Mouse (Mus musculus) limb, embryonic 14.5 days (tissue): ENCODE results near the gene Gm20661. TPM values are rescaled to one million over a fixed set of nuclear protein-coding genes. Genes with fewer than 3 reads are reported as not detected.

Source experiments
- ATAC-seq: fragments of 200-750 bp; cut with Nextera tagmentation; 2 replicates; pipeline ENCODE4 v1.8.0; 2017; ENCODE audit warnings: low read depth, moderate number of reproducible peaks, moderate TSS enrichment; ENCODE audit not compliant: low FRiP score
- DNase-seq: peaks from one replicate; pipeline ENCODE4 v3.0.0-alpha.2; 2015; ENCODE audit warnings: low spot score
- H3K27ac ChIP-seq: fragments of 300-500 bp; sonication (generic); replicated peaks from 2 replicates; pipeline ENCODE4 v1.5.1; 2014; ENCODE audit warnings: low read depth, mild to moderate bottlenecking, low read length, moderate library complexity, mixed read lengths
- H3K27me3 ChIP-seq: fragments of 300-500 bp; sonication (generic); 2 replicates; pipeline ENCODE4 v1.6.1; 2014; ENCODE audit warnings: low read length, mixed read lengths; ENCODE audit not compliant: control insufficient read depth, insufficient read depth
- H3K36me3 ChIP-seq: fragments of 300-500 bp; sonication (generic); 2 replicates; pipeline ENCODE4 v1.6.1; 2014; ENCODE audit warnings: mild to moderate bottlenecking, low read length, moderate library complexity, mixed read lengths; ENCODE audit not compliant: control insufficient read depth, insufficient read depth
- H3K4me1 ChIP-seq: fragments of 300-500 bp; sonication (generic); 2 replicates; pipeline ENCODE4 v1.6.1; 2014; ENCODE audit warnings: antibody characterized with exemption, low read length, mixed read lengths; ENCODE audit not compliant: control insufficient read depth, insufficient read depth
- H3K4me2 ChIP-seq: fragments of 300-500 bp; sonication (generic); replicated peaks from 2 replicates; pipeline ENCODE4 v1.6.1; 2014; ENCODE audit warnings: low read depth, mild to moderate bottlenecking, low read length, moderate library complexity; ENCODE audit not compliant: severe bottlenecking
- H3K4me3 ChIP-seq: fragments of 300-500 bp; sonication (generic); replicated peaks from 2 replicates; pipeline ENCODE4 v1.5.1; 2014; ENCODE audit warnings: low read length
- H3K9ac ChIP-seq: fragments of 300-500 bp; sonication (generic); 2 replicates; pipeline ENCODE4 v1.6.1; 2014; ENCODE audit warnings: mild to moderate bottlenecking, low read depth, low read length, moderate library complexity; ENCODE audit not compliant: severe bottlenecking
- H3K9me3 ChIP-seq: fragments of 300-500 bp; sonication (generic); 2 replicates; pipeline ENCODE4 v1.6.1; 2016; ENCODE audit warnings: low read length; ENCODE audit not compliant: control insufficient read depth
- POLR2A ChIP-seq: fragments of 200-500 bp; IDR thresholded peaks from 2 replicates; pipeline ENCODE4 v1.8.0; 2012; ENCODE audit warnings: inconsistent platforms, mild to moderate bottlenecking, moderate library complexity, borderline replicate concordance; ENCODE audit not compliant: insufficient read depth, insufficient read length; ENCODE audit errors: extremely low read depth
- WGBS: fragments of 180-500 bp; shearing (Covaris S2); extraction: QIAGEN DNeasy Blood & Tissue Kit; methylation state at CpG from one replicate; pipeline ENCODE4 v1.1.7; 2014; 5-methylcytosine and 5-hydroxymethylcytosine counted together
- polyA plus RNA-seq, 2 experiments: library from polyadenylated mRNA; depleted of rRNA in 1 of 2; stranded (reverse) in 1 of 2; unstranded in 1 of 2; fragments of >200 nt; fragmentation: Nextera tagmentation in 1 of 2; extraction: Ambion mirVana in 1 of 2; gene quantifications; 2 replicates each; pipeline versions ENCODE4 v1.2.1 to v1.2.3; 2012 to 2014

The Gm20661 gene
- polyA plus RNA-seq, 2 experiments = 7.9 to 16.7 TPM

DNA sequence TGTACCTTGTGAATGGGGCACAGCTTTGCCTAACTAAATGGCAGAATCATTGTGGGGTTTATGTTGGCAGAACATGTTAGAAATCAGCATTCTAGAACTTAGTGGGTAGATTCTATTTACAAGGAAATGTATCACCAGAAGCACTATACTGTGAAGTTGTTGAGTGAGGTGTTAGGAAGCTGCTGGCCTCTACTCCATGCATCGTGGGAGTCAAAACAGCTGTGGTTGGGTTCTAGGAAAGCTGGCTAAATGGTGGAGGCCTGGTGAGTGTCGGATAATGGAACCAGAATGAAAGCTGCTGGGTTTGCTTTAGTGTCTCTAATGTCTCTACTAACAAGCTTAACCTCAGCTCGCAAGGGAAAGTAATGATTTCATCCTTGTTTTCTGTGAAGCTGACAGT, 34.3 kb downstream of the Gm20661 start:
- DNase-seq (no peak), ATAC-seq (no peak)
- Histone ChIP-seq H3K27ac (no peak overlapping the region), H3K36me3 (peaks cover 19% of the 10 kb centered on the region), H3K9me3 (no peaks in the 10 kb centered on the region), H3K4me2 (no peak overlapping the region), H3K27me3 (no peaks in the 10 kb centered on the region), H3K9ac (no peak overlapping the region), H3K4me3 (no peak overlapping the region), H3K4me1 (no peaks in the 10 kb centered on the region)
- no peak for TF ChIP-seq POLR2A
- 92% methylated on average over 3 of the region's 3 CpGs for WGBS

DNA sequence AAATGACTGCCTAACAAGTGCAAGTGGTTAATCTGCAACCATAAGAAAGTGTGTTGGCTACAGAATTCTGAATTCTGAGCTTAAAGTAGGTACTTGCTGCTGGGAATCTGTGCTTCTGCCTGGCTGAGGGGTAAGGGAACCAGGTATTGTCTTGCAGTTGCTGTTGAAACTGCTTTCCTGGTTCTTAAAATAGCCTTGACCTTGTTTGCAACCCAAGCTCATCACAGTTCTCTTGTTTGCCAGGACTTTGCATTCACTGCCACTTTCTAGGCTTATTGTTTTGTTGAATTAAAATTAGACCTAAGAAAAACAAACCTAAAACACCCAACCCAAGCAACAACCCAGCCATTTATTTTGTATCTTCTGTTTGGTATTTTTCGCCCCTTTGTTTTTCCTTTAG, 37.9 kb downstream of the Gm20661 start:
- 96% methylated on average over 1 of the region's 1 CpGs for WGBS
- TF ChIP-seq POLR2A = no peak
- no peak for DNase-seq

DNA sequence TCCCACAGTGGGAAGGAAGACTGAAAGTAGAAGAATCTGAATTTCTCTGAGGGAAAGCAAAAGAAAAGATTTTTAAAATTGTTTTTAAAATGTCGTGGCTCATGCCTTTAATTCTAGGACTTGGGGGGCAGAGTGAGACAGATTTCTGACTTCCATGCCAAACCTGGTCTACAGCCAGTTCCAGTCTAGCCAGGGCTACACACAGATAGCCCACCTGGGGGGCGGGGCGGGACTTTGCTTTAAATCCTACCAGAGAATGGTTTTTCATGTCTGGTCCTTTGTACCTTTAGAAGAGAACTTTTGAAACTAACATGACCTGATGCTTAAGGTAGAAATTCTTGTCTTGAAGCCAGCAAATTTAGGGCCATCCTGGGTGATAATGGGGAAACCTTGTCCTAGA, 40.4 kb downstream of the Gm20661 start:
- Histone ChIP-seq H3K4me2 (no peak overlapping the region), H3K9ac (no peak overlapping the region), H3K36me3 (peaks cover 41% of the 10 kb centered on the region), H3K9me3 (no peaks in the 10 kb centered on the region), H3K4me1 (no peaks in the 10 kb centered on the region), H3K27me3 (no peaks in the 10 kb centered on the region), H3K27ac (no peak overlapping the region), H3K4me3 (no peak overlapping the region)
- WGBS = 89% methylated on average over 3 of the region's 3 CpGs
- DNase-seq (no peak), ATAC-seq (no peak)
- no peak for TF ChIP-seq POLR2A

More for the DNA sequence above, 37.9 kb downstream of the Gm20661 start:
- no peaks in the 10 kb centered on the region for H3K4me1 ChIP-seq
- no peak overlapping the region for H3K27ac ChIP-seq
- no peak for ATAC-seq
- H3K36me3 ChIP-seq = peaks cover 21% of the 10 kb centered on the region
- H3K27me3 ChIP-seq = no peaks in the 10 kb centered on the region
- no peak overlapping the region for H3K9ac ChIP-seq
- no peak overlapping the region for H3K4me3 ChIP-seq
- H3K4me2 ChIP-seq = no peak overlapping the region
- no peaks in the 10 kb centered on the region for H3K9me3 ChIP-seq

DNA sequence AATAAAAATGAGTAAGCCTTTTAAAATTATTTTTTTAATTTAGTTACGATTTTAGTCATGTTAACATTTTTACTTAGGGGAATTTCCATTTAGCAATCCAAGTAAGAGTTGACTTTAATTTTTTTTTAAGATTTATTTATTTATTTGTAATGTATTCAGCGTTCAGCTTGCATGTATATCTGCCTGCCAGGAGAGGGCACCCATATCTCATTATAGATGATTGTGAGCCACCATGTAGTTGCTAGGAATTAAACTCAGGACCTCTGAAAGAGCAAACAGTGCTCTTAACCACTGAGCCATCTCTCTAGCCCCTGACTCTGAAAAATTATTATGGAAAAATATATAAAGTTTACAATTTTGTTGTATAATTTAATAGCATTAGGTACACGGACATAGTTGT, 43.7 kb downstream of the Gm20661 start:
- peaks cover 53% of the 10 kb centered on the region for H3K36me3 ChIP-seq
- H3K27me3 ChIP-seq = no peaks in the 10 kb centered on the region
- TF ChIP-seq POLR2A = no peak
- no peak for ATAC-seq
- WGBS = 83% methylated on average over 3 of the region's 3 CpGs
- H3K9me3 ChIP-seq = no peaks in the 10 kb centered on the region
- H3K4me2 ChIP-seq = no peak overlapping the region
- DNase-seq = no peak
- no peaks in the 10 kb centered on the region for H3K4me1 ChIP-seq
- H3K9ac ChIP-seq = no peak overlapping the region
- no peak overlapping the region for H3K27ac ChIP-seq
- H3K4me3 ChIP-seq = no peak overlapping the region

DNA sequence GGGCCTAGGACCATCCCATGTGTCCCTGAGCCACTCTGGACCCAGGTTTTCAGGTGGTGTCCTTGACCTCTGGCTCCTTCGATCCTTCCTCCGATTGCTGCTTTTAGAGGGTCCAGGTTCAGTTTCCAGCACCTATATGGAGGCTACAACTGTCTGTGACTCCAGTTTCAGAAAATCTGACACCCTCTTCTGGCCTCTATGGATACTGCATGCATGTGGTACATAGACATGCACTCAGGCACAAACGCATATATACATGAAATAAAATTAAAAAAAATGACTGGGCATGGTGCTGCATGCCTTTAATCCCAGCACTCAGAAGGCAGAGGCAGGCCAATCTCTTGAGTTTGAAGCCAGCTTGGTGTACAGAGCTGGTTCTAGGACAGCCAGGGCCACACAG, 45.0 kb downstream of the Gm20661 start:
- Histone ChIP-seq H3K4me1 (no peaks in the 10 kb centered on the region), H3K9ac (no peak overlapping the region), H3K27me3 (no peaks in the 10 kb centered on the region), H3K4me3 (no peak overlapping the region), H3K9me3 (no peaks in the 10 kb centered on the region), H3K4me2 (no peak overlapping the region), H3K27ac (no peak overlapping the region), H3K36me3 (peaks cover 66% of the 10 kb centered on the region)
- no peak for ATAC-seq
- DNase-seq = no peak
- TF ChIP-seq POLR2A = no peak
- 94% methylated on average over 3 of the region's 3 CpGs for WGBS

DNA sequence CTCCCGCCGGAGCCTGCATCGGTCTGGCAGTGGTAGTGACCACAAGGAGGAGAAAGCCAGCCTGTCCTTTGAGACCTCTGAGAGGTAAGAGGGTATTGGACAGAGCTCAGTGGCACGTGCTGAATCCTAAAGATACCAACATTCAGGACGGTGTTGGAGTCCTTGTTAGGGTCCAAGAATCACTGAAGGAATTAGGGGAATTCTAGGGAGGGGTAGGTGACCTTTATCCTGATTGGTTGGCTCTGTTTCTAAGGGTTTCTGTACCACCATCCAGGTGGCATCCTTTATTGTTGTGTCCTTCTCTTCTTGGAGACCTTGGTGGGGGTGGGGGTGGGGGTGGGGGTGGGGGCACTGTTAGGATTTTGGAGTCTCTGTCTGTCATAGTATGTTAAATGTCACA, 49.3 kb downstream of the Gm20661 start:
- ATAC-seq (no peak), DNase-seq (no peak)
- H3K27ac ChIP-seq = no peak overlapping the region
- 85% methylated on average over 5 of the region's 5 CpGs for WGBS
- H3K9ac ChIP-seq = no peak overlapping the region
- H3K27me3 ChIP-seq = no peaks in the 10 kb centered on the region
- no peak for TF ChIP-seq POLR2A
- no peaks in the 10 kb centered on the region for H3K9me3 ChIP-seq
- peaks cover 67% of the 10 kb centered on the region for H3K36me3 ChIP-seq
- H3K4me3 ChIP-seq = no peak overlapping the region
- H3K4me2 ChIP-seq = no peak overlapping the region
- H3K4me1 ChIP-seq = no peaks in the 10 kb centered on the region
